Mouse (Mus musculus) v-Abl transformed pro-B cells (cell line): ENCODE data around the gene Pgam1.
"Not testable (repeated sequence)": the region's sequence is repeated elsewhere in the genome, so short reads cannot be mapped to it uniquely, and the experiment has no call there.

ENCODE experiments used
- in situ Hi-C, 2 experiments: fragments of 400-800 bp; cut with MboI; formaldehyde crosslinking; loops; one replicate each; pipeline ENCODE4 v1.15.1; 2025; ENCODE audit not compliant: unreplicated experiment in 2 of 2

Pgam1 gene

GRCm38 (mm10) chr19:41911178-41912073 lies at the start of gene Pgam1:
TSS of gene Pgam1 (plus strand) at chr19:41911923.
- in situ Hi-C loops, result no loop called here

GRCm38 (mm10) chr19:41866707-41867106 lies 45.0 kb upstream of the Pgam1 start:
- in situ Hi-C loops, result no loop called here

GRCm38 (mm10) chr19:41869296-41869695 lies 42.4 kb upstream of the Pgam1 start:
- in situ Hi-C loops, result no loop called here

GRCm38 (mm10) chr19:41869946-41870345 lies 41.8 kb upstream of the Pgam1 start:
- in situ Hi-C loops, result not testable (repeated sequence)

- in situ Hi-C loops, result no loop called here
Observed at GRCm38 (mm10) chr19:41872285-41872684, 39.4 kb upstream of the Pgam1 start.

- in situ Hi-C loops, result no loop called here
Observed at GRCm38 (mm10) chr19:41874356-41874755, 37.4 kb upstream of the Pgam1 start.

- in situ Hi-C loops, result no loop called here
Observed at GRCm38 (mm10) chr19:41881842-41882241, 29.9 kb upstream of the Pgam1 start.

- in situ Hi-C loops, result no loop called here
Observed at GRCm38 (mm10) chr19:41883882-41884281, 27.8 kb upstream of the Pgam1 start.

GRCm38 (mm10) chr19:41888191-41888590 lies 23.5 kb upstream of the Pgam1 start:
- in situ Hi-C loops, result no loop called here

- in situ Hi-C loops, result no loop called here
Observed at GRCm38 (mm10) chr19:41894959-41895358, 16.8 kb upstream of the Pgam1 start.

- in situ Hi-C loops, result no loop called here
Observed at GRCm38 (mm10) chr19:41895460-41896318, 16.0 kb upstream of the Pgam1 start, which contains the start of gene Rrp12. TSS of gene Rrp12 (minus strand) at chr19:41896173.

- in situ Hi-C loops, result no loop called here
Observed at GRCm38 (mm10) chr19:41896319-41896711, 15.4 kb upstream of the Pgam1 start.

GRCm38 (mm10) chr19:41898860-41899259 lies 12.9 kb upstream of the Pgam1 start:
- in situ Hi-C loops, result no loop called here

GRCm38 (mm10) chr19:41900495-41901090 lies 11.1 kb upstream of the Pgam1 start:
- in situ Hi-C loops, result no loop called here

- in situ Hi-C loops, result no loop called here
Observed at GRCm38 (mm10) chr19:41901696-41902095, 10.0 kb upstream of the Pgam1 start.

- in situ Hi-C loops, result no loop called here
Observed at GRCm38 (mm10) chr19:41902848-41903593, 8.7 kb upstream of the Pgam1 start.

- in situ Hi-C loops, result no loop called here
Observed at GRCm38 (mm10) chr19:41905246-41905645, 6.5 kb upstream of the Pgam1 start.

GRCm38 (mm10) chr19:41906311-41907078 lies 5.2 kb upstream of the Pgam1 start:
- in situ Hi-C loops, result no loop called here

- in situ Hi-C loops, result no loop called here
Observed at GRCm38 (mm10) chr19:41907079-41907760, 4.5 kb upstream of the Pgam1 start.
